Mouse (Mus musculus) C2C12 (cell line): ENCODE results near the gene Cbfa2t3.

Experiments
- CEBPB ChIP-seq: IDR thresholded peaks from one replicate; pipeline ENCODE4 v1.6.1; 2011; ENCODE audit warnings: low read depth, mild to moderate bottlenecking, control low read depth, moderate library complexity
- CTCF ChIP-seq: IDR thresholded peaks from one replicate; pipeline ENCODE4 v1.5.1; 2011; ENCODE audit not compliant: control insufficient read depth, insufficient read depth, insufficient read length
- MAX ChIP-seq: IDR thresholded peaks from one replicate; pipeline ENCODE4 v1.6.1; 2011; ENCODE audit warnings: mild to moderate bottlenecking, control low read depth
- MYOD1 ChIP-seq: IDR thresholded peaks from one replicate; pipeline ENCODE4 v1.6.1; 2011; ENCODE audit warnings: low read depth; ENCODE audit not compliant: control insufficient read depth, insufficient read length
- MYOG ChIP-seq: IDR thresholded peaks from one replicate; pipeline ENCODE4 v1.6.1; 2011; ENCODE audit not compliant: control insufficient read depth, insufficient read length; ENCODE audit errors: extremely low read depth
- USF1 ChIP-seq: IDR thresholded peaks from one replicate; pipeline ENCODE4 v1.6.1; 2011; ENCODE audit warnings: low read depth, mild to moderate bottlenecking, control low read depth, moderate library complexity

DNA sequence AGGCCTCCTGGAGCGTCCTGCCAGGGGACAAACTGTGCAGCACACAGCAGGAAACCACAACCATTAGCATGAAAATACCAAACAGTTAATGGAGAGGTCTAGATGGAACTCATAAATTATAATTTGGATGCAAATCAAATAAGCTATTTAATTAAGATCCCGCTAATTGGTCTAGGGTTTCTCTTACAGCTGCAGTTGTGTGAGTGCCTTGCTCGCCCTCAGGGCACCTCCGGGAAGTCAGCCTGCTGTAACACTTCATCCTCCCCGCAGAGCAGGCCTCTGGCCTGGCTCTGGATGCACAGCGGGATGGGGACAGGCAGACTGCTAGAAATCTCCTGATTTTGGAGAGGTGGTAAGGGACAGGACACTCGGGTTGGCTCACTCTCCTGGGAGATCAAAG lies 112.7 kb downstream of the Cbfa2t3 start:
- TF ChIP-seq CTCF (no peak), MAX (no peak), USF1 (no peak), CEBPB (no peak), MYOD1 (no peak), MYOG (no peak)
